In genomic region chr16:31592973-31593683, GRCm38 (mm10) we compare ENCODE assay signal across 8 mouse cellular contexts.
A peak's percentile ranks its signal among the peaks of the same experiment; 100 is the strongest.
DNase-seq lines count a peak whose midpoint lies in the region; ATAC-seq lines count a peak whose summit lies in the region.

No protein-coding gene starts in this region.

- no peaks in the 10 kb centered on the region for H3K36me3 ChIP-seq in heart, embryonic 14.5 days (ENCODE audit: control insufficient read depth, insufficient read depth, low read length)
- no peaks in the 10 kb centered on the region for H3K36me3 ChIP-seq in midbrain, embryonic 14.5 days (ENCODE audit: control insufficient read depth, insufficient read depth, low read length)

- no peak for ATAC-seq in heart, embryonic 14.5 days (ENCODE audit: insufficient number of reproducible peaks, insufficient read depth, low FRiP score, low read depth)
- ATAC-seq in midbrain, embryonic 14.5 days (ENCODE audit: low FRiP score, low TSS enrichment): 0 out of 2 replicates have a peak, but pooled peaks have one; percentile 15

- no peak overlapping the region for H3K9ac ChIP-seq in heart, embryonic 14.5 days (ENCODE audit: low read length)
- no peak overlapping the region for H3K9ac ChIP-seq in midbrain, embryonic 14.5 days (replicated peaks; ENCODE audit: low read length)

- WGBS in heart, embryonic 14.5 days: 34% methylated on average over 9 of the region's 9 CpGs
- 24% methylated on average over 9 of the region's 9 CpGs for WGBS in midbrain, embryonic 14.5 days

- H3K4me1 ChIP-seq in heart, embryonic 14.5 days (ENCODE audit: control insufficient read depth in 2 of 2, insufficient read depth in 2 of 2, low read length in 2 of 2): peaks cover 31 to 33% of the 10 kb centered on the region in 2 experiments
- H3K4me1 ChIP-seq in midbrain, embryonic 14.5 days (ENCODE audit: control insufficient read depth, insufficient read depth, low read length): peaks cover 26% of the 10 kb centered on the region

- peak overlapping the region; percentile 11; the same call in 1 of the 2 replicates for H3K4me2 ChIP-seq in heart, embryonic 14.5 days (ENCODE audit: low read length)
- H3K4me2 ChIP-seq in midbrain, embryonic 14.5 days (ENCODE audit: low read length): no peak overlapping the region

- no peaks in the 10 kb centered on the region for H3K9me3 ChIP-seq in heart, embryonic 14.5 days (ENCODE audit: control insufficient read depth, low read length)
- no peaks in the 10 kb centered on the region for H3K9me3 ChIP-seq in midbrain, embryonic 14.5 days (ENCODE audit: control insufficient read depth, low read length)

- H3K4me3 ChIP-seq in heart, embryonic 14.5 days (ENCODE audit: control insufficient read depth in 1 of 2, insufficient read depth in 1 of 2, low read depth in 1 of 2, low read length in 2 of 2): no peak overlapping the region
- no peak overlapping the region for H3K4me3 ChIP-seq in midbrain, embryonic 14.5 days (replicated peaks; ENCODE audit: low read depth, low read length)

- H3K27me3 ChIP-seq in heart, embryonic 14.5 days (ENCODE audit: control insufficient read depth, insufficient read depth, low read length): no peaks in the 10 kb centered on the region
- no peaks in the 10 kb centered on the region for H3K27me3 ChIP-seq in midbrain, embryonic 14.5 days (ENCODE audit: control insufficient read depth, insufficient read depth, low read length)

- peak; percentile 74 for DNase-seq in right cerebral cortex, adult 18-20 months
- no peak for DNase-seq in right cerebral cortex, postnatal 14 days
- peak; percentile 34 for DNase-seq in embryo, embryonic 10.5 days (ENCODE audit: low spot score)
- peak; percentile 15 to 17 for DNase-seq in layer of hippocampus, postnatal 25 days (ENCODE audit: extremely low spot score in 1 of 2, low spot score in 1 of 2)
- DNase-seq in midbrain, embryonic 14.5 days: peak; percentile 21
- DNase-seq in spleen, postnatal 14 days (ENCODE audit: low spot score in 2 of 2): no peak
- DNase-seq in gastrocnemius, postnatal 4 days (ENCODE audit: low spot score in 2 of 2): no peak

- H3K27ac ChIP-seq in heart, embryonic 14.5 days (replicated peaks in 1 of 2; ENCODE audit: control insufficient read depth in 1 of 2, insufficient read depth in 1 of 2, low read depth in 2 of 2, low read length in 2 of 2): peak overlapping the region; percentile 49 to 78
- H3K27ac ChIP-seq in midbrain, embryonic 14.5 days (replicated peaks; ENCODE audit: low read depth, low read length): peak overlapping the region; percentile 77

Comparison
In these comparisons a context has a peak if more than half of its experiments do, and no peak if none do; other contexts are left out.
1. DNase-seq: peak in right cerebral cortex, adult 18-20 months (single experiment), embryo, embryonic 10.5 days (single experiment), layer of hippocampus, postnatal 25 days (2 of 2) and midbrain, embryonic 14.5 days (single experiment); none in right cerebral cortex, postnatal 14 days (single experiment), spleen, postnatal 14 days (0 of 2) and gastrocnemius, postnatal 4 days (0 of 2).